Mouse (Mus musculus): Measurements from ENCODE around the gene Nucb1. TPM values are rescaled to one million over a fixed set of nuclear protein-coding genes. Genes with fewer than 3 reads are reported as not detected.

Gene Nucb1
- total RNA-seq, 2 experiments from 2014 or later, result 111 to 112 TPM

Small RNA genes lying within 50 kb of the gene (microRNA-seq; reads per million reads assigned to microRNA genes)
- gene Gm22133, result 0 to 0.21 reads per million in 2 experiments

Other genes with a start within 250 kb of the Nucb1 start
- not detected for gene Slc6a21, start 232.9 kb downstream of the Nucb1 start, total RNA-seq (2021)
- gene Trpm4, start 176.6 kb downstream of the Nucb1 start, total RNA-seq (2021), result 10 to 100 TPM; 19.0 to 26.5 TPM
- under 1 TPM; 0.19 to 0.30 TPM for gene Hrc, start 175.1 kb downstream of the Nucb1 start, total RNA-seq (2021)
- 100 to 1,000 TPM; 154 to 170 TPM for gene Ppfia3, start 143.4 kb downstream of the Nucb1 start, total RNA-seq (2021)
- gene Lin7b, start 139.8 kb downstream of the Nucb1 start, total RNA-seq (2021), result 100 to 1,000 TPM; 133 to 165 TPM
- 100 to 1,000 TPM; 372 to 395 TPM for gene Snrnp70, start 114.7 kb downstream of the Nucb1 start, total RNA-seq (2021)
- not detected for gene Kcna7, start 104.8 kb downstream of the Nucb1 start, total RNA-seq (2021)
- gene Ntf5, start 96.7 kb downstream of the Nucb1 start, total RNA-seq (2021), result under 1 TPM in 1 of 2 experiments, not detected in 1; 0.19 TPM
- not detected for gene Lhb, start 89.6 kb downstream of the Nucb1 start, total RNA-seq (2021)
- gene Gys1, start 75.6 kb downstream of the Nucb1 start, total RNA-seq (2021), result 10 to 100 TPM; 15.1 to 18.1 TPM
- 10 to 100 TPM; 32.4 to 34.5 TPM for gene Ruvbl2, start 72.3 kb downstream of the Nucb1 start, total RNA-seq (2021)
- 100 to 1,000 TPM; 218 to 238 TPM for gene Ftl1, start 50.5 kb downstream of the Nucb1 start, total RNA-seq (2021)
- 10 to 100 TPM; 55.2 to 59.3 TPM for gene Bax, start 43.5 kb downstream of the Nucb1 start, total RNA-seq (2021)
- gene Tulp2, start 28.5 kb downstream of the Nucb1 start, total RNA-seq (2021), result under 1 TPM in 1 of 2 experiments, not detected in 1; 0.21 TPM
- gene Gm45808, start 23.6 kb downstream of the Nucb1 start, total RNA-seq (2021), result 1 to 10 TPM; 2.5 to 3.8 TPM
- 1 to 10 TPM; 3.9 to 4.7 TPM for gene Dhdh, start 21.6 kb downstream of the Nucb1 start, total RNA-seq (2021)
- gene Ppp1r15a, start 15.9 kb upstream of the Nucb1 start, total RNA-seq (2021), result 10 to 100 TPM; 23.1 to 25.9 TPM
- gene Plekha4, start 15.9 kb upstream of the Nucb1 start, total RNA-seq (2021), result 1 to 10 TPM; 6.1 to 8.2 TPM
- under 1 TPM; 0.37 to 0.56 TPM for gene Hsd17b14, start 44.5 kb upstream of the Nucb1 start, total RNA-seq (2021)
- gene Bcat2, start 59.7 kb upstream of the Nucb1 start, total RNA-seq (2021), result 10 to 100 TPM; 25.3 to 26.9 TPM
- gene Fgf21, start 105.1 kb upstream of the Nucb1 start, total RNA-seq (2021), result not detected
- not detected for gene Fut1, start 106.9 kb upstream of the Nucb1 start, total RNA-seq (2021)
- gene Izumo1, start 111.4 kb upstream of the Nucb1 start, total RNA-seq (2021), result under 1 TPM in 1 of 2 experiments, not detected in 1; 0.21 TPM
- 1 to 10 TPM; 6.4 to 7.9 TPM for gene Rasip1, start 117.1 kb upstream of the Nucb1 start, total RNA-seq (2021)
- gene Mamstr, start 129.6 kb upstream of the Nucb1 start, total RNA-seq (2021), result 1 to 10 TPM; 2.0 to 2.6 TPM
- gene Fut2, start 156.0 kb upstream of the Nucb1 start, total RNA-seq (2021), result under 1 TPM; 0.12 to 0.26 TPM
- 10 to 100 TPM; 11.1 to 13.3 TPM for gene Ntn5, start 173.6 kb upstream of the Nucb1 start, total RNA-seq (2021)
- gene Sec1, start 184.0 kb upstream of the Nucb1 start, total RNA-seq (2021), result 1 to 10 TPM; 1.2 to 1.7 TPM
- 100 to 1,000 TPM; 215 to 220 TPM for gene Car11, start 189.4 kb upstream of the Nucb1 start, total RNA-seq (2021)
- 10 to 100 TPM; 63.1 to 84.6 TPM for gene Dbp, start 194.7 kb upstream of the Nucb1 start, total RNA-seq (2021)
- 100 to 1,000 TPM; 331 to 369 TPM for gene Rpl18, start 205.1 kb upstream of the Nucb1 start, total RNA-seq (2021)
- 10 to 100 TPM; 32.3 to 33.0 TPM for gene Sphk2, start 207.6 kb upstream of the Nucb1 start, total RNA-seq (2021)
- gene Fam83e, start 210.8 kb upstream of the Nucb1 start, total RNA-seq (2021), result under 1 TPM in 1 of 2 experiments, not detected in 1; 0.21 TPM
- not detected for gene Spaca4, start 215.4 kb upstream of the Nucb1 start, total RNA-seq (2021)